Mouse (Mus musculus): Measurements from ENCODE around the gene Gcsh. TPM values are rescaled to one million over a fixed set of nuclear protein-coding genes. Genes with fewer than 3 reads are reported as not detected.

Gcsh gene
- total and polyA plus RNA-seq, 3 experiments, result 31.5 to 91.7 (median 66.4) TPM

DNA sequence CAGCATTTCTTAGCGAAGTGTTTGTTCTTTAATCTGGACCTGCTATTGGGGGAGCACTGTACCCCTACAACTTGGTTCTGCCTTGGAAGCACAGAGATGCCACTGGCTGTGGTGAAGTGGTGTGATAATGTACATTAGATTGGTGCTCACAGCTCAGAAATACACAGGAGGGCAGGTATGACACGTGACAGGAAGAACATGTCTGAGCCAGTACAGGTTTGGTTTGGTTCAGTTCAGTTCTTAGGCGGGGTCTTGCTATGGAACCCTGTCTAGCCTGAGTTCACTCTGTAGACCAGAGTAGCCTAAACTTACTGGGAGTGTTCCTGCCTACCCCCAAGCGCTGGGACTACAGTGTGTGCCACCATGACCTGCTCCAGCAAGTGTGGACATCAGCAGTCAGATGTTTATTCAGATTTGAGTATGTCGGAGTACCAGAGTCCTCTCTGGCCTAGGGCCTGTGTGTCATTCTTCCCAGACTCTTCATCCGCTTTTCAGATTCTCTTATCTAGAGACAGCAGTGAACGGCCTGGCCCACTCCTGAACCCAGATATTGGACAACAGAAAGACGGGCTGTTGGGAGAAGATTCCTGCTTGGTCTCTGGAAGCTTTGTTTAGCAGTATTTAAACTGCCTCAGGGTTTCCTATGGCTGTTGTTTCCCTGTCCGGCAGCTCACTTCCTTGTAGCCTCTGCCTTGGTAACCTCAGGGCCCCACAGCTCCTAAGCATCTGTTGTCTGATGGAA is 48.0 kb downstream of the Gcsh start:
- H3K9ac ChIP-seq (ENCODE audit: insufficient read depth, low read depth), result peak overlapping the region; percentile 79
- peaks cover 49% of the 10 kb centered on the region for H3K79me2 ChIP-seq (replicated peaks; ENCODE audit: control insufficient read depth, extremely low read depth, insufficient read depth, poor library complexity, severe bottlenecking)
- TF ChIP-seq E2F4 (IDR thresholded peaks at IDR 0.05; ENCODE audit: insufficient replicate concordance, low read depth, low read length) (no peak), MAZ (IDR thresholded peaks at IDR 0.05; ENCODE audit: low read depth, low read length) (no peak), USF2 (conservative IDR thresholded peaks at IDR 0.05; ENCODE audit: low read depth, low read length) (peak; percentile 66; the same call in 1 of the 2 replicates), SIN3A (IDR thresholded peaks at IDR 0.05; ENCODE audit: low read length) (peak; percentile 42; the same call in 1 of the 2 replicates), MEF2A (IDR thresholded peaks at IDR 0.05; ENCODE audit: borderline replicate concordance, low read depth, low read length) (no peak), HCFC1 (IDR thresholded peaks at IDR 0.05; ENCODE audit: low read depth, low read length) (no peak), TBP (conservative IDR thresholded peaks at IDR 0.05; ENCODE audit: low read depth, low read length) (no peak), GABPA (IDR thresholded peaks at IDR 0.05; ENCODE audit: insufficient replicate concordance, low read depth, low read length) (no peak), SMC3 (IDR thresholded peaks at IDR 0.05; ENCODE audit: low read depth, low read length) (no peak), ZKSCAN1 (IDR thresholded peaks at IDR 0.05; ENCODE audit: borderline replicate concordance, low read depth, low read length) (no peak), BHLHE40 (IDR thresholded peaks at IDR 0.05; ENCODE audit: low read depth, low read length) (peak; percentile 65), RAD21 (IDR thresholded peaks at IDR 0.05; ENCODE audit: low read depth, low read length) (no peak), POLR2AphosphoS2 (IDR thresholded peaks at IDR 0.05; ENCODE audit: low read depth, low read length) (no peak), EP300 (IDR thresholded peaks at IDR 0.05; ENCODE audit: low read length) (0 out of 2 replicates have a peak, but pooled peaks have one; percentile 0), MXI1 (IDR thresholded peaks at IDR 0.05; ENCODE audit: low read depth, low read length) (peak; percentile 53; the same call in 1 of the 2 replicates), ZNF384 (IDR thresholded peaks at IDR 0.05; ENCODE audit: low read depth, low read length) (no peak), UBTF (IDR thresholded peaks at IDR 0.05; ENCODE audit: low read depth, low read length) (no peak), ZC3H11A (IDR thresholded peaks at IDR 0.05; ENCODE audit: low read depth, low read length) (no peak), PAX5 (IDR thresholded peaks at IDR 0.05; ENCODE audit: low read length) (no peak), POLR2A (IDR thresholded peaks at IDR 0.05; ENCODE audit: low read depth, low read length) (no peak), RCOR1 (conservative IDR thresholded peaks at IDR 0.05; ENCODE audit: low read depth, low read length) (no peak), MAFK (IDR thresholded peaks at IDR 0.05; ENCODE audit: insufficient replicate concordance, low read length) (no peak), KAT2A (IDR thresholded peaks at IDR 0.05; ENCODE audit: insufficient replicate concordance, low read length) (no peak), MAX (IDR thresholded peaks at IDR 0.05; ENCODE audit: low read length) (peak; percentile 69), ELF1 (IDR thresholded peaks at IDR 0.05; ENCODE audit: low read depth, low read length) (peak; percentile 43; the same call in 1 of the 2 replicates), JUND (conservative IDR thresholded peaks at IDR 0.05; ENCODE audit: low read depth, low read length) (no peak), CHD1 (IDR thresholded peaks at IDR 0.05; ENCODE audit: low read depth, low read length) (no peak), CHD2 (IDR thresholded peaks at IDR 0.05; ENCODE audit: low read length) (no peak), USF1 (IDR thresholded peaks at IDR 0.05; ENCODE audit: low read depth, low read length) (peak; percentile 75), ZMIZ1 (IDR thresholded peaks at IDR 0.05; ENCODE audit: low read depth, low read length) (no peak), NRF1 (IDR thresholded peaks at IDR 0.05; ENCODE audit: low read depth, low read length) (no peak), ETS1 (conservative IDR thresholded peaks at IDR 0.05; ENCODE audit: low read depth, low read length) (no peak), MYC (IDR thresholded peaks at IDR 0.05; ENCODE audit: low read depth, low read length) (no peak), JUN (IDR thresholded peaks at IDR 0.05; ENCODE audit: insufficient read depth, low read depth, low read length) (no peak), CTCF (conservative IDR thresholded peaks at IDR 0.05 in 1 of 2, IDR thresholded peaks at IDR 0.05 in 1 of 2; ENCODE audit: low read depth in 2 of 2, low read length in 2 of 2) (no peak), NELFE (IDR thresholded peaks at IDR 0.05; ENCODE audit: low read depth, low read length) (no peak), TCF12 (IDR thresholded peaks at IDR 0.05; ENCODE audit: low read depth, low read length) (no peak), IRF4 (IDR thresholded peaks at IDR 0.05; ENCODE audit: low read depth, low read length) (0 out of 2 replicates have a peak, but pooled peaks have one; percentile 5)
- H3K4me2 ChIP-seq (ENCODE audit: insufficient read depth, low read depth, poor library complexity, severe bottlenecking), result peak overlapping the region; percentile 98
- peak overlapping the region; percentile 13 to 98 (median 36) for H3K4me3 ChIP-seq (replicated peaks in 1 of 3; ENCODE audit: low read depth in 2 of 3, low read length in 2 of 3, poor library complexity in 1 of 3)
- in situ Hi-C loops (cut with MboI; ENCODE audit: low pct_ligation_motif_present, low pct_unique_long_range_greater_than_20kb, low sequenced_read_pairs) (no loop called here), dilution Hi-C loops (cut with MboI; ENCODE audit: extremely low pct_ligation_motif_present, extremely low pct_unique_long_range_greater_than_20kb, low sequenced_read_pairs) (no loop called here)
- DNase-seq (ENCODE audit: extremely low read depth), result no peak
- no peaks in the 10 kb centered on the region for H3K9me3 ChIP-seq (replicated peaks; ENCODE audit: low read length)
- peaks cover 11 to 46% of the 10 kb centered on the region in 2 experiments for H3K4me1 ChIP-seq (ENCODE audit: control insufficient read depth in 1 of 2, insufficient read depth in 2 of 2)
- H3K27me3 ChIP-seq (replicated peaks), result no peaks in the 10 kb centered on the region
- H3K27ac ChIP-seq (ENCODE audit: insufficient read depth, low read depth), result peak overlapping the region; percentile 92
- peaks cover 6 to 31% of the 10 kb centered on the region in 2 experiments for H3K36me3 ChIP-seq (replicated peaks in 1 of 2; ENCODE audit: control insufficient read depth in 1 of 2, insufficient read depth in 1 of 2, low read length in 1 of 2)
